ENCODE assay signal across 17 mouse cellular contexts in genomic region chr9:118711749-118712148, GRCm38 (mm10).
"Had no signal": no experiment of that assay in that cellular context is flagged by ENCODE, and none has a peak within 500 bp of the region (broad histone marks: within the 10 kb centered on the region; RNA-seq: fewer than 3 reads in every experiment).

No protein-coding gene starts in this region.

- H3K9ac ChIP-seq: liver, embryonic 15.5 days; liver, postnatal 0 days; lung, embryonic 15.5 days; midbrain, embryonic 12.5 days; midbrain, embryonic 15.5 days; neural tube, embryonic 12.5 days; stomach, embryonic 15.5 days had no signal

- H3K27me3 ChIP-seq: liver, embryonic 15.5 days; lung, embryonic 15.5 days; midbrain, embryonic 12.5 days; midbrain, embryonic 15.5 days; neural tube, embryonic 12.5 days; stomach, embryonic 15.5 days had no signal

- H3K4me3 ChIP-seq: liver, embryonic 15.5 days; lung, embryonic 15.5 days; megakaryocyte, embryonic 14.5 days; midbrain, embryonic 12.5 days; midbrain, embryonic 15.5 days; neural tube, embryonic 12.5 days; stomach, embryonic 15.5 days had no signal

- H3K4me2 ChIP-seq: liver, embryonic 15.5 days; lung, embryonic 15.5 days; midbrain, embryonic 12.5 days; midbrain, embryonic 15.5 days; neural tube, embryonic 12.5 days; stomach, embryonic 15.5 days had no signal

- H3K36me3 ChIP-seq: liver, embryonic 15.5 days; lung, embryonic 15.5 days; midbrain, embryonic 12.5 days; midbrain, embryonic 15.5 days; neural tube, embryonic 12.5 days; stomach, embryonic 15.5 days had no signal

- H3K4me1 ChIP-seq: midbrain, embryonic 12.5 days; midbrain, embryonic 15.5 days; neural tube, embryonic 12.5 days had no signal

- H3K27ac ChIP-seq: liver, embryonic 15.5 days; lung, embryonic 15.5 days; macrophage; midbrain, embryonic 12.5 days; midbrain, embryonic 15.5 days; neural tube, embryonic 12.5 days; stomach, embryonic 15.5 days; stomach, postnatal 0 days had no signal

- DNase-seq: liver, postnatal 0 days; lung, adult 2 months; lung, postnatal 36 days; right cerebral cortex, postnatal 14 days; thymus, adult 2 months; thymus, postnatal 25 days; thymus, postnatal 4 days had no signal

- ATAC-seq: liver, postnatal 0 days; lung, postnatal 0 days; midbrain, embryonic 15.5 days had no signal

- H3K9me3 ChIP-seq: liver, embryonic 15.5 days; lung, embryonic 15.5 days; midbrain, embryonic 12.5 days; midbrain, embryonic 15.5 days; neural tube, embryonic 12.5 days; stomach, embryonic 15.5 days had no signal
